Mouse (Mus musculus) T-cell, adult 2 months (primary cell): ENCODE results near the gene Rassf3.

Source experiments
- DNase-seq: peaks from one replicate; pipeline ENCODE4 v3.0.0; 2022; ENCODE audit warnings: low spot score

Gene Rassf3

GRCm38 (mm10) chr10:121403104-121403503, 73.0 kb downstream of the Rassf3 start:
- DNase-seq, result no peak

- no peak for DNase-seq
These were observed 75.1 kb downstream of the Rassf3 start for GRCm38 (mm10) chr10:121401005-121401404.

GRCm38 (mm10) chr10:121398599-121398998, 77.5 kb downstream of the Rassf3 start:
- DNase-seq, result peak; percentile 17

- DNase-seq, result no peak
These were observed 80.5 kb downstream of the Rassf3 start for GRCm38 (mm10) chr10:121395542-121396176.

DNA sequence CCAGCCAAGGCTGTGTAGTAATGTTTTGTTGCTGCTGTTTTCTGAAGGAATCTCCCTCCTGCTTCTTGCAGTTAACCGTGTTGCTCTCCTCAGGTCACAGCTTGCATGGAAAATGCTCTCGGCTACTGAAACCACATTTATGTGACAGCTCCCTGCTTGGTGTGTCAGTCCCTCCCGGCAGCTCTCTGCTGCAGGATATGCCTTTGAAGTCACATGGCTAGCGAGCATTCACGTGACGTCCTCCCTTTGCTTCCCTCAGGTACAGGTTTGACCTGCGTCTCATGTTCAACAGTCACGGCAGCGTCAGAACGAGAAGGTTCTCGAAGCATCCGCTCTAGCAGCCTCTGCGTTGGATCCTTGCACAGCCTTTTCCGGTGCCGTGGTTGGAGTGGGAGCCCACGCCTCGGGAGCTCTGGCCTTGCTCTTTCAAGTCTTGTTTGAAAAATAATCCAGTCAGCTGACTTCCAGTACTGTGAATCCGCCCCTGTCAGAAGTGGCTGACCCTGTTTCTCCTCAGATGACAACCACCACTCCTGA, 81.3 kb downstream of the Rassf3 start:
- no peak for DNase-seq

DNA sequence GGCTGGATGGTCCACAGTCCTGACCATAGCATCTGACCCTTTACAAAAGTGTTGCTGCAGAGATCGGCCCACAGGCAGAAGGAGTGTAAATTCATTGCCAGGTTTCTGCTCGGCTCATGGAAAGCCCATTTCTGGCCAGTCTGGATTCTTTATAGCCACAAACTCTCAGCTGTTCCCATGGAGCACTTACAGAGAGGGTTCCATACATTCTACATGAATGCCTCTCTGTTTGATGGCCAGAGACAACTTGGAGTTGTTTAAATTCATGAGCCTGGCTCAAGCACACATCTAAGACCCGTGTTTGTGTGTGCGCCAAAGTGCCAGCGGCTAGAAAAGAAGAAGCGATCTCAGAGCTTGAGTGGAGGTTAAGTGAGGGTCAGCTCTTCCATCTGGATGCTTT, 81.9 kb downstream of the Rassf3 start:
- no peak for DNase-seq

DNA sequence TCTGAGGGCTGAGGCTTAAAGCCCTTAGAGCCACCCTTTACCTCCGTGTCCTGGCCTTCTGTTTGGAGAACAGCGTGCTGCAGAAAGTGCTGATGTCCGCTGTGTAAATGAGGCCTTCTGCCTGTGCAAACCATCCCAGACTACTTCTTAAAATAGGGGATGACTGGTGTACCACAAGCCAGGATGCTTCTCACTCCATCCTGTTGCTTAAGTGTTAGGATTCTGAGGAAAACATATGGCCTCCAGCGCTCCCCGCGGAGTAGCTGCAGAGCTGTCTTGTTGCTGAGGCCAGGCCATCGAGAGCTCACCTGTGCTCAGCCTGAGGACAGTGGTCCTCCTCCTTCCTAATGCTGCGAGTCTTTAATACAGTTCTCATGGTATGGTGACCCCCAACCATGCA, 84.2 kb downstream of the Rassf3 start:
- no peak for DNase-seq

DNA sequence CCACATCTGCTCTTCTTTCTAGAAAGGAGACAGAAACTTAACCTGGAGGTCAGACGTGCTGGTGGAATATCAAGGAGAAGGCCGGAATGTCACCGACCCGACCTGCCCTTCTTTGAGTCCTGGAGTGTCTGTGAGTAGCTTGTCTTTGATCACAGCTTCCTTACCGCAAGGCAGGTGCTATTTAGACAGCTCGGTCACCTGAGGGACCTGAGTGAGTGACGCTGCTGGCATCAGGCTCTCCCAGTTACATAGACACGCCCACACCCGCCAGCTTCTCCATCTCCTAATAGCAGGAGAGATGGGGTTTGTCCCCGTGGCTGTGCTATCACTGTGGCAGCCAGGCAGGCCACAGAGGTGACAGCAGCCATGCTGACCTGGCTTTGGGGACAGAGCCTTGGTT, 85.5 kb downstream of the Rassf3 start:
- DNase-seq, result no peak

DNA sequence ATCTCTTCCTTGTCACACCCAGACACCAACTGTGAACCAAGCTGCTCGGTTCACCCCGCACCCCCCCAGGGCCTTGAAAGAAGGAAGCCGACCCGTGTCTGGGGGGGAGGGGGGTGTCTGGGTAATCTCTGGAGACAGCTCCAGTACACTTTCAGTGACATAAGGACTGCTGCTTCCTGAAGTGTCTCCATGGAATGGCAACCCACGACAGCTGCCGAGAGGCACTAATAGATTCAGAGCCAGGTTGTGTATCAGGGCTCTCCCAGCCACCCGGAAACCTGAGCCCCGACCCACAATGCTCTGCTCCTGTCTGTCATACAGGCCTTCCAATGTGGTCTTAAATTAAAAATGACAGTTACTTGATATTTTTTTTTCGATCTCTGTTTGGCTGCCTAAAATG, 89.8 kb downstream of the Rassf3 start:
- no peak for DNase-seq

- DNase-seq, result no peak
These were observed 90.5 kb downstream of the Rassf3 start for GRCm38 (mm10) chr10:121385695-121386094.

DNA sequence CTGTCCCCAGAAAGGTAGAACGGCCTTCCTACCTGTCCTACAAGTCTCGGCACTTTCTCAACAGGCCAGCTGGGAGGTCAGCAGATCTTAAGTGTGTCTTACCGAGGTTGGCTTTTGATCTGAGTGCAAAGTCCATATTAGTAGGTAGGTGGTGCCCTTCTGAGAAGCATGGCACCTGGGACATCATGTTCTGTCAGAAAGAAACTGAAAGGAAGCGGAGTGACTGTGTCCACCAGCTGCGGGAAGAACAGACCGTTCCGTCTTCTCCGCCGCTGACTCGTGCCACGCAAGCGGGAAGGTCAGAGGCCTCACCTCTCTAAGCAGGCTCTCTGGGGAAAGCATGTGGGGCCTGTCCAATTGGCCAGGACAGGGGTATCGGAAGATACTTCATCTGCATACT, 91.4 kb downstream of the Rassf3 start:
- DNase-seq, result no peak

DNA sequence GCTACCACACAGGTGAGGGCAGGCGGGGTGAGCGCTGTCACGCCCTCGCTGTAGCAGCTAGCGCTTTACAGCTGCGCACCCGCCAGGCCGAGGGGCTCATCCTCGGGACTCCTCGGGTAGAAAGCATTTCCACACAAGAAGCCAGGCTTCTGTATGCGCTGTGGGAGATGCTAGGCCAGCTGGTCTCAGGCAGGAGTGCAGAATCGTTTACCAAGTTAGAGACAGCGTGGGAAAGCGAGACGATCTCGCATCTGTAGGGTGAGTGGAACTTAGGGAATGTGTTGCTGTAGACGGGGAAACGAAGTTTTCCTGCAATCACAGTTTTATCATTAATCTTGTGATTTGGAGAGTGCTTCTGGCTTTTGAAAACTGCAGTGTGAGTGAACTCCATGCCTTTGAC, 94.9 kb downstream of the Rassf3 start:
- no peak for DNase-seq

DNA sequence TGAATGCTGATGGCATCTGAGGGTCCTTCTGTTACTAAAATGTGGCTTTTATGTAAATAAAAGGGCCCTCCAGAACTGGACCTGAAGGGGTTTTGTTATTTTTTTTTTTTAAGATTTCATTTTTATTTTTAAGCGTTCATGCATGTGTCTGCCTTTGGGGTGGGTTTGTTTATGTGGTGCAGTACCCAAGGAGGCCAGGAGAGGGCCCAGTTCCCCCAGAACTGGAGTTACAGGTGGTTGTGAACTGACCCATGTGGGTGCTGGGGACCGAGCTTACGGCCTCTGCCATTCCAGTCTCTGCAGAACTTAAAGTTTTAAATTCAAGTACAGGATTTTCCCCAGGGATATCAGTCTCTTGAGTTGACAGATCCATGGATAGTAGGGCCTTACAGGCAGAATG, 96.8 kb downstream of the Rassf3 start:
- DNase-seq, result no peak

- DNase-seq, result no peak
These were observed 99.4 kb downstream of the Rassf3 start for GRCm38 (mm10) chr10:121376530-121377271.

DNA sequence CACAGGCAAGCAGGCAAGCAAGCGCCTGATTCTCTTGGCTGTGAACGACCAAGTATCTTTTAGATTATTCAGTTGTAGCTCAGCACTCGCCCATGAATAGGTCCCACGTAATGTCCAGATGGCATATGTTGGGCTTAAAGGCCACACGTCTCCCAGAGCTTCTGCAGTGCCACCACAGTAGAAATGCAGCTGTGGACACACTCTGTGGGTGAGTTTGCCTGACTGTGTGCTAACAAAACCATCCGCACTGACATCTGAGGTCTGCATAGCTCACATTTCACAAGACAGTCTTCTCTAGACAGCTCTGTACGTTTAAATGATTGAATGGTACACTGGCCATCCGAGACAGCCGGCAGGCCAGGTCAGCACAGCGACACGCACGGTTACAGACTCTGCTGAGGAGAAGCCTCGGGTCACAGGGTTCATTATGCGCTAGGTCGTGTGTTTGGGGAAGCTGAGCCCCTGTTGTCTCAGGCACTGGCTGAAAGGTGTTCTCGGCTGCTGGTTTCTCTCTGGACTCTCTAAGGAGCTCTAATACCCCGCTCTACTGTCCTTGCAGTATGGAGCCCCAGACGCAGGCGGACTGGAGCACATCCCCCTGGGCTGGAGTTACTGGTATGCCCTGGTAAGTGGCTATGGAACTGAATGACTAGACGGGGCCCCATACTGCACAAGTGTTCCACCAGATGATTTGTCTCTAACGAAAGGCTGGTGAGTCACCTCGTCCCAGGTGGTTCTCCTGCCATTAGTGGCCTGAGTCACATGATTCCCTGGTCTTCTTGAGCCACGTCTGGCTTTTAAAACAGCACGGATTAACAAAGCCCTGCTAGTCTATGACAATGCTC, 100.3 kb downstream of the Rassf3 start:
- no peak for DNase-seq

DNA sequence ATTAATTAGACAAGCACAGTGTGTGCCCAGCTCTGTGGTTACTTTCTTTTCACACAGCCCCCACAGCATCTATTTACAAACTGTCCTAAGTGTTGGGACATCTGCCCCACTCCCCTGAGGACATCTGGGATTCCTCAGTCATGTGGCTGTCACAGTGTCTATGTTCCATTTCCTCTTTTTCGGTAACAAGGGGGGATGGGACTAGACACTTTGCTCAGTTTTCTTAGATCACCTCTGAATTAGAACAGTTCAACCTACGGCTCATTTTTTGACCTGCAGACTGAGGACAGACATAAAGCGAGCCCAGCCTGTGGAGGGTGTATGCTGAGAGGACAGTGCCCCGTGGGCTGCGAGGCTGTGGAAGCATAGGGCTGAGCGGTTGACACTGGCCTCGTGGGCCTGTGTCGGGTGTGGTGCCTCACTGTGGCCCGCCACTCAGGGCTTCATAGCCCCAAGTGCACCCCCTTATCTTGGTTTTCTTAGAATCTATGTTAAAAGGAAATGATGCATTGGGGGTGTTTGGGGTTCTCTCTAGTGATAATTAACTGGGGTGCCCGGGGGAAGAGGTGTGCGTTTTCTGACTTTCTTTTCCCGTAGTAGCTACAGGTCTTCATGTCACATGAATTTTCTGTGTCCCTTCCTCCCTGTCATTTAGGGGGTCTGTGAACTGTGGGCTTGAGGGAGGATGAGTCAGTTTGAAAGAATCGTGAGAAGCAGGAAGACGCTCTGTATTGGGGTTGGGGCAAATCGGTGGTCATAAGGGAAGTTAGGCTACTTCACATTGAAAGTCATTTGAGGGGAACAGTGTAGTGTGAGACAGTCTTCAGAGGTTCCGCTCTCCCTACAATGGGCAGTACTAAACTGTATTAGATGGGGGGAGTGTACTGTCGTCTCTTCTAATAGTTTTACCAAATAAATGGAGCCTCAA, 101.2 kb downstream of the Rassf3 start:
- DNase-seq, result no peak

DNA sequence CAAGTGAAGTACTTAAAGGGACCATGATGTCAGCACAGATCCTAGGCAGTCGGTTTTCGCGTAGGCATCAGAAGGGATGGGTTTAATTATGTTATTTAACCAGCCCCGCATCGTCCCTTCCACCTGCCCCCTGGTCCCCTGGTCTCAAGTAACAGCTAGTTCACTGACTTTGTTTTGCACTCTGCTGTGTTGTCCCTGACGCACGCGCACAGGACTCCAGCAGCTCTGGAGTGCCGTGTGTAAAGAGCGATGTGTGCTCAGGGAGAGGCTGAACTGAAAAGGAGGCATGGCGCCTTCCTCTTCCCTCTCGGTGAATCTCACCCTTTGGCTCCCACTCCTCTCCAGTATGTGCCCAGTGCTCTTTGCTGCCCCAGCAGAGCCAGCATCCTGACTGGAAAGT, 102.1 kb downstream of the Rassf3 start:
- DNase-seq, result no peak

DNA sequence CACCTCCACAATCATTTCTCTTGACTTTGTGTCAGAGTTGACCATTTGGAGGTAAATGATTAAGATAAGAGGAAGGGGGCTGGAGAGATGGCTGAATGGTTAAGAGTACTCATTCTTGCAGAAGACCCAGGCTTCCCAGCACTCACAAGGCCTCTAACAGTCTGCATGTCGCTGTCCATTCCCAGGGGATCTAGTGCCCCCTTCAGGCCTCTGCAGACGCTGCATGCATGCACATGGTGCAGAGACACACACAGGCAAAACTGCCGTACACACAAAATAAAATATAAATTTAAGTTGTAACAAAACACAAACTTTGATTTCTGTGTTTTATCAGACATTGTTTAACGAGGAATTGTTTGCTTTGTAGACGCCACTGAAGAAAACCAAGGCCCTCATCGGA, 105.4 kb downstream of the Rassf3 start:
- DNase-seq, result no peak

DNA sequence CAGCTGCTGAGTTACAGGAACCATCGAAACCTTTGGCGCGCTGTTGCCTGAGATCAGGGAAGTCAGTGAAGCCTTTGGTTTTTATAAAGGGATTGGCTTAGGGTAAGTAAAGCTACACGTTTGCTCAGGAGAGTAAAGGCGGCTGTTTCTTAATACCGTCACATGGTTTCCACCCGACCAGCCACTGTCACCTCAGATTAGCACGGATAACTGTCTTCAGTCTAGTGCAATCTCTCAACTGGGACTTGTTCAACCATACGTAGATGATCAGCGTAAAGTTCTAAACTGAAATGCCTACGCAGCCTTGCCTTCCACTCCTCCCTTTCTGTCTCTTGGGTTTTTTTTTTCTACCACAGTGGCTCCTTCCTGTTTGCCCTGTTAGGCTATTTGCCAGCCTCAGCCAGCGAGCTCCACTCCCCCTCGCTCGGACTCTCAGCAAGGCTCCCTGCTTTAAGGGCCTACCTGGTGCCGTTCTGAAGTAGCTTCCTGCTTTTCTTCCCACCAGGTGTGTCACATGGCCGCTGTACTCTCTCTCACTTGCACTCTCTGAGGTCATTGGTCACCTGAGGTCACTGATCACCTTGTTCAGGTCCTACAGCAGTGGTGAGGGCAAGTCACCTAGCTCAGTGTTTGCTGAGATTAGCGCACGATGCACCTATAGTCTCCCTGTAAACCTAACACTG, 107.2 kb downstream of the Rassf3 start:
- no peak for DNase-seq

DNA sequence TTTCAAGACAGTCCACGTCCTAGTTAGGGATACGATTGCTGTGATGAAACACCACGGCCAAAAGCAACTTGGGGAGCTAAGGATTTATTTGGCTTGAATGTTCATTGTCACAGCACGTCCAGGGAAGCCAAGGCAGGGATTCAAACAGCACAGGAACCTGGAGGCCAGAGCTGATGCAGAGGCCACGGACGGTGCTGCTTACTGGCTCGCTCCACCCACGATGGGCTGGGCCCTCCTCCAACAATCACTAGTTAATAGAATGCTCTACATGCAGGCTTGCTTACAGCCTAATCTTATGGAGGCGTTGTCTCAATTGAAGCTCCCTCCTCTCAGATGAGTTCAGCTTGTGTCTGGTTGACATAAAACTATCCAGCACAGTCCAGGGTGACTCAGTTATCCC, 108.4 kb downstream of the Rassf3 start:
- no peak for DNase-seq

- no peak for DNase-seq
These were observed 108.9 kb downstream of the Rassf3 start for GRCm38 (mm10) chr10:121367271-121367670.
